Mouse (Mus musculus) retina, postnatal 1 day (tissue): ENCODE data around the gene Gm28729.
"Not testable (repeated sequence)": the region's sequence is repeated elsewhere in the genome, so short reads cannot be mapped to it uniquely, and the experiment has no call there.

Experiments used
- DNase-seq: peaks from one replicate; pipeline ENCODE4 v3.0.0-alpha.2; 2012

Gm28729 gene

DNA sequence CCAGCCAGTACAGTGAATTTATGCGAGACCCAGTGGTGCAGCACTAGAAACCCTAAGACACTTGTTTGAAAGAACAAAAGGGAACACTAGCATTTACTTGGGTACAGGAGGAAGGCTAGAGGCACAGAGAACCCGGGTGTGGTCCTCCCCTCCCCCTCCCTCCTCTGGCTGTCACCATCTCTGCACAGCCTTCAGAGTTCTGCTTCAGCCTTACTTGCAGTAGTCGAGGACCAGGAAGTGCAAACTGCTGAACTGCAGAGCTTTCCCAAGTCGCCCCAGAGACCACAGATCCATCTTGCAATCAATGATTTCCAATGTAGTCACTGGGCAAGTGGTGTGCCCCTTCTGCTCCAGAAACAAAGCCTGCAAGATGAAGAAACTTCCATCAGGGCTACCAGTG lies 7.6 kb downstream of the Gm28729 start:
- no peak for DNase-seq

DNA sequence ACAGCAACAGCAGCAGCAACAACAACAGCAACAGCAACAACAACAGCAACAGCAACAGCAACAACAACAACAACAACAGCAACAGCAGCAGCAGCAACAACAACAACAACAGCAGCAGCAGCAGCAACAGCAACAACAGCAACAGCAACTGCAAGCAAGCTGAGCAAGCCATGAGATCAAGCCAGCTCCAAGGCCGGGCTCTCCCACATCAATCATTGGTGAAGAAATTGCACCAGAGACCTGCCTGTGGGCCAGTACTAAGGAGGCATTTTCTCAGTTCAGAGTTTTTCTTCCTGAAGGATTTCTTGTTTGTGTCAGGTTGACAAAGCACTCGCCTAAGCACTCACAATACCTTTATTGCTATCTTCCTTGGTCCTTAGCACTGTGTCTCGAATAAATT lies 8.3 kb downstream of the Gm28729 start:
- no peak for DNase-seq

DNA sequence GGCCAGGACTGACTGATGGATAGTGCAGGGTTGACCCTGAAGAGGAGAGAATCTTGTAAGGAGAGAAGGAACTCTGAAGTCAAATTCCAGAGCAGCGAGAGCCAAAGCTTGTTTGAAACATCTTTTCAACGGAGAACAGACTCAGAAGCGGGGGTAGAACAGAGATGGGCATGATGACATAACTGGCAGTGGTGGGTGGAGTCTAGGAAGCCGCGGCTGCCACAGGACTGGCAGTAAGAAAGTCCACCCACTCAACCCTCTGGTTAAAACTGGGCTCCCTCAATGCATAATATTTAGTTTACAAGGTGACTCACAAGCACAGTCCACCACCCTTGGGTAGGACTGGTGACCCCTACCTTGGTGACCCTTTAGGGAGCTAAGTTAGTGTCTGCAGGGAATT lies 9.3 kb downstream of the Gm28729 start:
- DNase-seq: no peak

DNA sequence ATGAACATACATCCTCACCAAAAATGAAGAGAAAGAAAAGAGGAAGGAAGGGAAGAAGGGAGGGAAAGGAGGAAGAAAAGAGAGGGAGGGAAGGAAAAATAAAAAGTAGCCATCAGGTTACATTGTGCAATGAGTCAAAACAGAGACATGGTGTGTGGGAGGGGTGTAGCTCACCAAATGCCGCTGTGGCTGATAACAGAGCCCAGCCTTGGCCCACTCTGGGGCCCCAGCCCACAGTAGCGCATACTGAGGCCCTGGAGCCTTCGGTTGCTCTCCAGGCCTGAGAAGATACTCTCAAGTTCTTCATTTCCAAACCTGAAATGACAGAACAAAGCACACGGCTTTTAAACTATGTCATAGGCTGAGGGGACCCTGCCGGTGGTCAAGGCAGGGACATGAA lies 10.8 kb downstream of the Gm28729 start:
- no peak for DNase-seq

DNA sequence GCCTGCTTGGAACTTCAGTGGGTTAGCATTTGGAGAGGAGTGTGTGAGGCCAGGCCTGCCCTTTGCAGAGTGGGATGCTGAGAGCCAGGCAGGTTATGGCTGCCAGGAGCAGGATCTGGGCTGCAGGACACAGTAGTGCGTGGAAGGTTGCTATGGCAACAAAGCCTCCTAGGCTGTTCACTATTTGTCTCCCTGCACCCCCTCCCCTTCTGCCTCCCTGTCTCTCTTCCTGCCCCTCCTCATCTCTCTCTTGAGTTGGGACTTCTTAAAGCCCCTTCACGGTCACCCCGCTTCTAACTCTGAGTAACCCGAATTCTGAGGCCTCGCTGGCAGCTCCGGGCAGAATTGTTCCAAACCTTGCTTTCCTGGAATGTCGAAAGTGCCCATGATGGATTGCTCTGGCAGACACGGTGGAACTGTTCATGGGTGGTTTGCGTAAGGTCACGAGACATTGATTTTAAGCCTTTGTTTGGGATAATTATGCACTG lies 19.0 kb downstream of the Gm28729 start:
- peak; percentile 83 for DNase-seq

DNA sequence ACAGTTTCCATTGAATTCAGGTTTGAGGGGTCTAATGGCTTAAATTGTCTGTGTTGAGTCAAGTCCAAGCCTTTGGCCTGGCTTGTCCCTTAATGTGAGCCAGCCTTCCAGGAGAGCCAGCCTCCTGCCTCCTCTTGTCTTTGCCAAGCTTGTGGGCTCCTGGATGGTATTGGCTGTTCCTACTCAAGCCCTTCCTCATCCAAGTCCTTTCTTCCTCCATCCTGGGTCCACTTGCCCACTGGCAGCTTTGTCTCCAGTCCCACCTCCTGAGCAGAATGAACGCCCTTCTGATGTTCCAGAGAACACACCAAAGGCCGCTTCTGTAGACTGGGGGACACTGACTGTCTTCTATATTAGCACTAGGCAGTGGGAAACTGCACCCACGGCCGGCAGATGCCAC lies 19.9 kb downstream of the Gm28729 start:
- no peak for DNase-seq

DNA sequence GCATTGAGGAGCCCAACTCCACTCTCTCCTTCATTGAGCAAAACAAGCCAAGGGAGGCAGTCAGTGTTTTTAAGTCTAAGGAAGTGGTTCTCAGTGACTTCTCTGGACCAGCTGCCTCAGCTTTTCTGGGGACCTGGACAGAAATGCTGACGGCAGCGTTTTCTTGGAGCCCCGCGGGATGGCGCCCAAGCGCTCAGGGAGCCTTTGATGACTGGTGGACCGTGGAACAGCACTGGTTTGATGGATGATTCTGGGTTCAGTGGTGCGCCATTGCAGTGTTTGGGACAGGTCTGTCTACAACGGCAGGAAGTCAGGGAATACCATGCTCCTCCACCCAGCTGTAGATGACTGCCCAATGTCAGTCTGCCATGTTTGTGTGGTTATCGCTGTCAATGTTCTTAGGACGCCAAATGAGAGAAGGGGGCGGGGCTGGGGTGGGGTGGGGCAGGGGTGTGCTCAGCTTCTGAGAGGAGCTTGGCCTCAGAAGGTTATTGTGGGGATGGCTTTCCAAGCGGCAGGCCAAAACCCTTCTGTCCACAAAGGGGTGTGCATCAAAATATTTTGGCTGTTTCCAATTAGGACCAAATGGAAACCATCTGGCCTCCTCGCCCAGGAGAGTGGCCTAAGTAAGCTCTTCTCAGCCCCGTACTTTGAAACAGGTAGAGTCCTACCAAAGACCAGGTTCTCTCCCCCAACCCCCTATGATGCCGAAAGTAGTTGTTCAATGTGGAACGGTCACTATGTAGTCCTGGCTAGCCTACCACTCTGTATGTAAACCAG lies 20.8 kb downstream of the Gm28729 start:
- DNase-seq: no peak

DNA sequence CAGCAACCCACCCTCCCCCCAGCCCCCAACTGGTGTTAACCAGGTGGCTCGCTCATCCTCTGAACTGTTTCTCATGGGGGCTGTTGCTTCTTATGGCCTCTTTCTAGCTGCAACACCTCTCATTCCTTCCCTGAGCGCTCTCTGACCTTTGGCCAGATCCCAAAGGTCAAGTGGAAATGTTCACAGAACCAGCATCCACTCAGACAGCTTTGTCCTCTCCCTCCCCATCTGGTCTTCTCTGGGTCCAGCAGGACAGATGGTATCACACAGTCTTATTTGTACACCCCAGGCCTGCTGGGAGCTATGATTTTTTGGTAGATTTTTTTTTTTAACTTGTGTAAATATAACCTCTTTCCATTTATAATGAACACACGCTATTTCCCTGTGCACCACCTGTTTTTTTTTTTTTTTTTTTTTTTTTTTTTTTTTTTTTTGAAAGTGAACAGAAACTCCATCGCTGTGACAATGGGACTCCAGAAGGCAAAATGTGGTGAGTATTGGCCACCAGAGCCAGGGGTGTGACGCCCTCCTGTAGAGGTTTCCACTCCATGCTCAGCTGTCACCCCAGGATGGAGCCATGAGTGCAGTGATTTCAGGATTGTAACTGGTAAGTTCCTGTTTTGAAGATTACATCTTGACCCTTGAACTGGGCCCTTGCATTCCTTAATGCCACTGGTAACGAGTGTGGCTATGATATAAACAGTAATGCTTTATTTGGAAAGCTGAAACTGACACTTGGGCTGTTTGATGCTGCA lies 22.0 kb downstream of the Gm28729 start:
- DNase-seq: no peak

DNA sequence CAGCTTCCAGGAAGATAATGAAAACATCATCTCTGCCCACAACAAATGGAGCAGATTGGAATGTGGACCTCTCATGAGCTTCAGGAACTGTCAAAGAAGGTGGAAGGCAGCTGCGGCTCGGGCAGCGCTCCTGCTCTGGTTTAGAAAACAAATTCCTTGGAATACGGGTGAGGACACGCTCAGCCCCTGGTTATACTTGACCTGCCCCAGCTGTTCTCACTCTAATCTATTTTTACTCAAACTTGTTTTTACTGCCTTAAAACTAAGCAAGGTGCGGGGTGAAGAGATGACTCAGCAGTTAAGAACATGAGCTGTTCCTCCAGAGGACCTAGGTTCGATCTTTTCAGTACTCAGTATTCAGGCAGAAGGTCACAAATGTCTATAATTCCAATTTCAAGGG lies 23.8 kb downstream of the Gm28729 start:
- no peak for DNase-seq

DNA sequence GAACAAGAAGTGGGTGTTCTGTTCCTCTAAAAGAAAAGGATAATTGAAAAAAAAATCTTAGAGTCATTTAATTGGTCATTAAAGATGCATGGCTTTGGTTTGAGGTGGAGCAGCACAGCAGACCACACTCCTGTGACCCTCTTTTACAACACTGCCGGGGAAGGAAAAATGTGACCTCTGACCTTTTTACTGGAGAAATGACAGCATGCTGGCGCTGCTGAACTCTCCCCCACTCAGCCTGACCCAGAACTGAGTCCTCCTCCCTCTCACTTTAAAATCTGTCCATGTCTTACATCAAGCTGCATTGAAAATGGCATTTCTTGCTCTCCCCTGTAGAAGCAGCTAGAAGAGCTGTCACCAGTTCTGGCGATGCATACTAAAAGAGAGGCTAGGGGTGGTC lies 31.9 kb downstream of the Gm28729 start:
- peak; percentile 67 for DNase-seq

DNA sequence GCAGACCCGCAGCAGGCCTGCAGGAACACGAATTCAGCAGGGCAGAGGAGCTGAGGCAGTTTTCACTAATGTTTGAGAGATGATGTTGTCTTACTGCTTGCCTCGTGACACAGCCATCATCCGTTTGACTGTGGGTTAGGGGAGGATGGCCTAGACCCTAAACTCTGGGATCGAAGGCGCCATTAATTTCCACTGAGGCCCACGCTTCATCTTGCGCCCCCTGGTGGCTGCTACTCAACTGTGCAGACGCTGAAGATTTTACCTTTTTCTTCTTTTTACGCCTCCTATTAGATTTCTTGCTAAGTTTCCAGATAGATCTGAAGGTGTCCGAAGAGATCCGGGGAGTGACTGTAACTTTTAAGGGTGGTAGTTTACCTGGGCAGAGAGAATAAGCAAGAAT lies 33.3 kb downstream of the Gm28729 start:
- DNase-seq: peak; percentile 66

DNA sequence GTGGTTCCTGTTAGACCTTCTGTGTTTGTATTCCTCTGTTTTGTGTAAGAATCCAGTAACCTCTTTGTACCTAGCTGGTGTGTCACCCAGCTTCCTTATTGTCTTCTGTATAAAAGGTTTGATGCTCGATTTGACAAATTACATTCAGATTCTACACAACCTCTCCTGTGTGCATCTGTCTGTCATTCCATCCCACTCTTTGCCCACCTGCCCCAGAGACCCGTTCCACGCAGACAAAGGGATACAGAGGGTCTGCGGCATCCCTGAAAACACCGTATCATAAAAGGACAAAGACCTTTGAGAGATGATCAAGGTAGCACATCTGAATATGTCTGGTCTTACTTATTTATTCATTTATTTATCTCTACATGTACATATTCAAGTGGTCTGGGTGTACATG lies 37.2 kb downstream of the Gm28729 start:
- DNase-seq: not testable (repeated sequence)

DNA sequence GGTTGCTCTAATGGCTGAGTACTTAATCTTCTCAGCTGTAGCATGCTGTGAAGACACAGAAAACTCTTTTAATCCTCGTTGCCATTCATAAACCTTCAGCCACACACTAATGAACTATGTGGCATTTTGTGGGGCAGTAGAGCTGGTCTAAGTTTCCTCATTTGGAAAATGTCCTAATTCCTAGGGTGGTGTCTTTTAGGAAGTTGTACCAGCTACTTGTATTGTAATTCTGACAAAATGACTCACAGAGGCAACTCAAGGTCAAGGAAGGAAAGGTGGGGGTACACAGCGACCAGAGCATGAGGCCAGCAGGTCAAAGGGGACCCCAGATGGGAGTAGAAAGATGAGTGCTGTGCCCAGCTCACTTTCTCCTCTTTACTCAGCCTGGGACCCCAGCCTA lies 41.4 kb downstream of the Gm28729 start:
- no peak for DNase-seq

DNA sequence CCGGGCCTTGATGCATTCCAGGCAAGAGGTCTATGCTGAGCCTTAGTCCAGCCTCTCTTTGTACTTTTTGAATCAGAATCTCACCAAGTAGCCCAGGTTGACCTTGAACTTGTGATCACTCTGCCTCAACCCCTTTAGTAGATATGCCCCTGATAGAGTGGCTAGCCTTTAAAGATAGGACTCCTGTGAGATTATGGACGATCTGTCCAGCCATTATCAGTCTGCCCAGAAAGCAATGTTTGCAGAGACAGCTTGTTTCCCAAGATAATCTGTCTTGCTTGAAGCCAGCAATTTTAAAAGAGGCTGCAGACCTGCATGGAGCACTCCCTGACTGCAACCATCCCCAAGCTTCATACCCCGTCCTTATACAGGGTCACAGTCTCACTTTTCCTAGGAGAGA lies 42.0 kb downstream of the Gm28729 start:
- DNase-seq: no peak

DNA sequence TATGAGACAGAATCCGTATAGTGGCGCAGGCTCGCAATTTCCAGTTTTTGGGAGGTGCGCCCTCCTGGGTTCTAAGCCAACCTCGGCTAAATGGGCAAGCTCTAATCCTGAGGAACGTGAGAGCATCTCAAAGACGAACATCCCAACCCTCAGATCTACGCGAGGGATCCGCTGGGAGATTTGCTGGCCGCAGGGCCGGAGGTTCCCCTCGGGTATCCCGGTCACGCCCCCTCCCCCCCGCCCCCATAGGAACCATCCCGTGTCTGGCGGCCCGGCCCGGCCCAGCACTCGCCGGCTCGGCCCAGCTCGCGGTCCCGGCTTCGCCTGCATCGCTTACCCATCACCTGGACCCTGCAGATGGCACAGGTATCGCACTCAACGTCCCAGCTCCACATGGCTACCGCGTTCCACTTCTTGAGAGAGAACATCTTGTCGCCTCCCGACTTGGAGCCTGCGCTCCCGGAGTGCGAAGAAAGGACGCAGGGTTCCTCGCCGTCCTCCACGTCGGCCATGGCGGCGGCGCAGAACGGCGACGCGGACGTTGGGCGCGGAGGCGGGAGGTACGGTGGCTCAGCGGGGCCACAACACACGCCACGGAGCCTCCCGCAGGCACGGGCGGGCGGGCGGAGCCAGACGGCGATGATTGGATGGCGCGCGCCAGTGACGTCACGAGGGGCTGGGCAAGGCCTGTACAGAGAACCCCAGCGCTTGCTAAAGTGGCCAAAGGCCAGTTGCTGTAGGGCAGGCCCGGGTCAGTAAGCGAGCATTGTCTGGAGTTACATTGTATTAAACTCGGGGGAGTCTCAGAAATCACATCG lies 46.8 kb downstream of the Gm28729 start, which contains the start of gene Rnf7:
TSS of gene Rnf7 (minus strand) at position 605 of the 818 bp plus-strand sequence.
- peak; percentile 99 for DNase-seq

DNA sequence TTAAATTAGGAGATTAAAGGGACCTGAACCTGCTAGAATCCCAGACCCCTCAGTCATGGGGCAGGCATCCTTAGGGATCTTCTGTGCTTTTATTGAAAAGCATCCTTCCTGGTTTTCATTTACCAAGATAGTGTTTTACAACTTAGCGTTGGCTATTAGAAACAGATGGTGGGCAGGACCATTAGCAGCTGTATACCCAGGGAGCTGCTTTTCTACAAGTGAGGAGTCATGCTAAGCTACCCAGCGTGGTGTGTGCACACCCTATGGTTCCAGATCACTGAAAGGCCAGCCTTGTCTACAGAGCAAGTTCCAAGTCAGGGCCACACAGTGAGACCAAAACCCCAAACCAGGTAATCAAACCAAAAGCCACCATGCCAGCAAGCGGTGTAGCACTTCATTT lies 52.7 kb downstream of the Gm28729 start:
- no peak for DNase-seq

DNA sequence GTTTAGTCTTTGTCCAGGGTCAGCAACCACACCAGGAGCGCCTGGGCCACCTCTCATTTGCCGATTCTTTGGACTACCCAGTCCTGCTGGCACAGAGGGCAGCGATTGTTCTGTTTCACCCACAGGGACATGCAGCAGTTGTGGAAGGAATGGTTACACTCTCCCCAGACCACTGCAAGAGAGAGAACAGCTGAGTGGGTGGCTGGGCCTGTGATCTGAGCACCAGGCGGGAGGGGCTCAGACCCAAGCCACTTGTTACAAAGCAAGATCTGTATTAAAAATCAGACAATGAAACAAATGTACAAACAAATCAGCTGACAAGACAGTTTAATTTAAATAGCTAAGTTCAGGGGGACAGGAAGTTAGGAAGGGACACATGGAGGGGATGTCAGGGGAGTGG lies 53.4 kb downstream of the Gm28729 start:
- not testable (repeated sequence) for DNase-seq

DNA sequence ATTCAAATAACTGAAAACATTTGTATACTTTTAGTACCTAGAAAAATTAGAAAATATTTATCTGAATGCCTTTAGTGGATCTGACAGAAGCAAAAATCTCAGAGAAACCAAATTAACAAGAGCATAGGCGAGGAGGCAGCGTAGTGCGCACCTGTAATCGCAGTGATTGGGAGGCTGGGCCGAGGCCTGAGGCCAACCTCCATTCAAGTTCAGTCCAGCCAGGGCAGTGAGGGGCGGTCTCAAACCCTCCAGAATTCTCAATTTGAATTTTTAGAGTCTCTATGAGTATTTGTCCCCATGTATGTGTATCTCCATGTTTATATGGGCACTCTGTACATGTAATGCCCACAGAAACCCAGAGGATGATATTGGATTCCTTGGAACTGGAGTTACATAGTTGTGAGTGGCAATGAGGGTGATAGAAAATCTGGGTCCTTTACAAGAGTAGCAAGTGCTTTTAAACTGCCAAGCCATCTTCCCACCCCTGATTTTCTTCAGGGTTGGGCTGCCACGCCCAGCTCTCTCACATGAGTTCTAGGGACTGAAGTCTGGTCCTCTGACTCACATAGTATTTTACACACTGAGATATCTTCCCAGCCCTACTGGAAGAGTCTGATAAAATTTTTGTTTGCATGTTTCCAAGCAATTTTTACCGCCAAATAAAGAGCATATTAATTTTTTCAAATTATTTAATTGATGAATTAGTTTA lies 54.6 kb downstream of the Gm28729 start:
- no peak for DNase-seq

DNA sequence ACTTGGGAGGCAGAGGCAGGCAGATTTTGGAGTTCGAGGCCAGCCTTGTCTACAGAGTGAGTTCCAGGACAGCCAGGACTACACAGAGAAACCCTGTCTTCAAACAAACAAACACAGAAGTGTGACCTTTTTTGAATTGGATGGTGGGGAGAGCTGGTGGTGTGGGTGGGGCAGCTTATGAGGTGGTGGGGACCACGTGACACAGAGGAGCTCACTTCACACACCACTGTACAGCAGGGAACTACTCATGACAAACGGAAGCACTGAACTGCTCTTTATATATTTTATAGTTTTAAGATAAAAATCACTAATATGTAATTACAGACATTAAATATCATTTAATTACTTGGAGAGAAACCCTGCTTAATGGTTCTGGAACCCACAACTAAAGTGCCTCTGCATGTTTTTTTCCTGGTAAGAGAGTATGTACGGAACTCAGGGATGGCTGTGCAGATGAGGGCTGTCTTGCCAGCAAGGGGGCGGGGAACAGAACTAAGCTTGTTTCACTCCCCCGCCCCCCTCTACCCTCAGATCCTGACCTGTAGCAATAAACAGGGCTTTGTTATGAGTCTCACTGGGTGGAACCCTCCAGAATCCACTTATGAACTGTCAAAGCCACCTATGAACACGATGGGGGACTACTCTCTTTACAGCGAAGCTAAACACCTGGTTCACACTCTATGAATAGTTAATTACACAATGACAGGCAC lies 55.4 kb downstream of the Gm28729 start:
- DNase-seq: no peak

DNA sequence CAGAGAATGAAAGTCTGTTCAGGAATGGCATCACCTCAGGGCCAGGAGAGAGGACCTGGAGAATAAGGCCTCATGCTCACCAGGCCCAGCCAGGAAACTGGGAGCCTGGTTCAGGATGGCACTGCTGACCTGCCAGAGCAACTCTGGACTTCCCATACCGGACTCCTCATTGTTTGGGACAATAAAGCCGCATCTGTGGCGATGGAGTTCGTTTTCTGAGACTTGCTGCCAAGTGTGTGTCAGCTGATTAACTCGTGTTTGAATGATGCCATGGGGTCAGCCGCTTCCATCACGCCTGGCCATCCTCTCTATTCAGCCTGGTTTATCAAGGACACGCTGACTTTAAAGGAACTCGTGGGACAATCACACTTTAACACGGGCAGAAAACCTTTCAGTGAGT lies 61.4 kb downstream of the Gm28729 start:
- peak; percentile 24 for DNase-seq

DNA sequence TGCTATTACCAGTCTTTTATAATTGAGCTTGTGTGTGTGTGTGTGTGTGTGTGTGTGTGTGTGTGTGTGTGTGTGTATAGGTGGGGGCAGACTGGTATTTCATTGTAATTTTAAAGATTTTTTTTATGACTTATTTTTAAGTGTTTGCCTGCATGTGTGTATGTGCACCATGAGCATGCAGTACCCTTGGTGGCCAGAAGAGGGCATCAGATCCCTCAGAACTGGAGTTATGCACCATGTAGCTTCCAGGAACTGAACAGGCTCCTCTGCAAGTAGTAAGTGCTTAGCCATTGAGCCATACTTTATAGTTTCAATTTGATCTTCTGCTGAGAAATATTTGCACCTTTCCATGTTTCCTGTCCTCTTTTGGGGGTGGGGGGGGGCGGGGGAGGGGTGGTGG lies 63.5 kb downstream of the Gm28729 start:
- no peak for DNase-seq
